Mouse (Mus musculus): Measurements from ENCODE around the gene Twist2. TPM values are rescaled to one million over a fixed set of nuclear protein-coding genes. Genes with fewer than 3 reads are reported as not detected.

Gene Twist2
- polyA plus RNA-seq, 1 experiment, result 1.4 TPM

DNA sequence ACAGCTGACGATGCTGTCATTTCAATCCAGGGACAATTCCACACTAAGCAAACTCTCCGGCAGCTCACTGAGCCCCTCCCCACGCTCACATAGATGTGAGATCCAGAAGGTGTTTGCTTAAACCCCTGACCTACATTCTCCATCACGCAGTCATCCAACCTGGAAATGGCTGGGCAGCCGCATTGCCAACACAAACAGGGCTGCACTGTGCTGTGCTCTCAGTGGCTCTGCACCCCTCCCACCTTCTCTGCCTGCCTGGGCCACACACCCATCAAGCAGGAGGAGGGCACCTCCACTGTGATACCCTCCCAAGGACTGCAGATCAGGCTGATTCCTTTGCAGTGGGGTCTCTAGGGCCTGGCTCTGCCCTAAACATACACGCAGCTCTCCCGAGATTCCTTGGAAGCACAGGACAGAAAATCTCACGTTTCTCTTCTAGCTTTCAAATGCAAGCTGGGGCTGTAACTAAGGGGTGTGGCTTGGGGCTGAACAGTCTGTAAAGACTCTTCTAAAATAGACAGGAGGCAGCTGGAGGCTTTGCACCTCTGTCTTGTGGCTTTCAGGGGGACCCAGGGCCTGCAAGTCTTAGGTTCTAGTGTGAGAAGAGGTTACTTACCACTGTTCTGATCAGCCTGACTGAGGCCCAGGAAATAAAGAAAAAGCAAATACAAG is 71.3 kb downstream of the Twist2 start:
- Histone ChIP-seq H3K4me1 (ENCODE audit: control insufficient read depth, insufficient read depth, insufficient read length) (no peaks in the 10 kb centered on the region), H3K27me3 (ENCODE audit: control insufficient read depth, insufficient read depth, low read length) (no peaks in the 10 kb centered on the region), H3K36me3 (ENCODE audit: control insufficient read depth, insufficient read depth, low read length) (no peaks in the 10 kb centered on the region), H3K4me3 (ENCODE audit: extremely low read depth, insufficient read depth, insufficient read length) (no peak overlapping the region), H3K27ac (ENCODE audit: insufficient read depth, low read length) (no peak overlapping the region)
- DNase-seq (ENCODE audit: low read depth in 1 of 2, low spot score in 2 of 2), result no peak
- WGBS, result 83% methylated on average over 8 of the region's 8 CpGs
- TF ChIP-seq POLR2A (IDR thresholded peaks at IDR 0.05; ENCODE audit: low read depth, low read length) (no peak), CTCF (IDR thresholded peaks at IDR 0.05; ENCODE audit: extremely low read depth, insufficient read depth, insufficient read length, insufficient replicate concordance) (no peak)

GRCm38 (mm10) chr1:91873572-91874285 is 72.5 kb downstream of the Twist2 start:
- no peaks in the 10 kb centered on the region for H3K36me3 ChIP-seq (ENCODE audit: control insufficient read depth, insufficient read depth, low read length)
- no peaks in the 10 kb centered on the region for H3K4me1 ChIP-seq (ENCODE audit: control insufficient read depth, insufficient read depth, insufficient read length)
- WGBS, result 81% methylated on average over 10 of the region's 10 CpGs
- no peak overlapping the region for H3K4me3 ChIP-seq (ENCODE audit: extremely low read depth, insufficient read depth, insufficient read length)
- H3K27ac ChIP-seq (ENCODE audit: insufficient read depth, low read length), result no peak overlapping the region
- H3K27me3 ChIP-seq (ENCODE audit: control insufficient read depth, insufficient read depth, low read length), result no peaks in the 10 kb centered on the region
- TF ChIP-seq POLR2A (IDR thresholded peaks at IDR 0.05; ENCODE audit: low read depth, low read length) (no peak), CTCF (IDR thresholded peaks at IDR 0.05; ENCODE audit: extremely low read depth, insufficient read depth, insufficient read length, insufficient replicate concordance) (no peak)
- no peak for DNase-seq (ENCODE audit: low read depth in 1 of 2, low spot score in 2 of 2)

DNA sequence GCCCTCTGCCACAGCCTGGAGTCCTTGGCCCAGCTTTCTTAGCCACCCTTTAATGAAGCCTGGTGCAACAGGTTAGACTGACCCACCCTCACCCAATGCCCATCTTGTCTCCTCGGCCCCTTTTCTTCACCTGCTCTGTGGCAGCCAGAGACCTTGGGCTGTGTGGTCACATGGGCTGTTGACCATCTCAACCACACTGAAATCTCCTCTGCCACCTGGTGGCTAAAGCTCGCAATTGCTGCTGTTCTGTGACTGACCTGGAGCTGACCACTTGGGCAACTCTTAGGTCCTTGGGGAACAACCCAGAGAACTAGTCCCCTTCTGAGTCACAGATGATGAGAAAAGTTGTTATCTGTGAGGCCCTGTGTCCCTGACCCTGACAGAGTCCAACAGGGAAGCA is 73.4 kb downstream of the Twist2 start:
- TF ChIP-seq POLR2A (IDR thresholded peaks at IDR 0.05; ENCODE audit: low read depth, low read length) (no peak), CTCF (IDR thresholded peaks at IDR 0.05; ENCODE audit: extremely low read depth, insufficient read depth, insufficient read length, insufficient replicate concordance) (peak; percentile 51; the same call in 1 of the 2 replicates)
- peak in 1 of 2 experiments; percentile 15 for DNase-seq (ENCODE audit: low read depth in 1 of 2, low spot score in 2 of 2)
- Histone ChIP-seq H3K4me1 (ENCODE audit: control insufficient read depth, insufficient read depth, insufficient read length) (no peaks in the 10 kb centered on the region), H3K36me3 (ENCODE audit: control insufficient read depth, insufficient read depth, low read length) (no peaks in the 10 kb centered on the region), H3K4me3 (ENCODE audit: extremely low read depth, insufficient read depth, insufficient read length) (no peak overlapping the region), H3K27ac (ENCODE audit: insufficient read depth, low read length) (no peak overlapping the region), H3K27me3 (ENCODE audit: control insufficient read depth, insufficient read depth, low read length) (no peaks in the 10 kb centered on the region)
- 22% methylated on average over 2 of the region's 2 CpGs for WGBS

- no peaks in the 10 kb centered on the region for H3K27me3 ChIP-seq (ENCODE audit: control insufficient read depth, insufficient read depth, low read length)
- DNase-seq (ENCODE audit: low read depth in 1 of 2, low spot score in 2 of 2), result no peak
- no peaks in the 10 kb centered on the region for H3K4me1 ChIP-seq (ENCODE audit: control insufficient read depth, insufficient read depth, insufficient read length)
- no peak overlapping the region for H3K27ac ChIP-seq (ENCODE audit: insufficient read depth, low read length)
- H3K36me3 ChIP-seq (ENCODE audit: control insufficient read depth, insufficient read depth, low read length), result no peaks in the 10 kb centered on the region
- no peak overlapping the region for H3K4me3 ChIP-seq (ENCODE audit: extremely low read depth, insufficient read depth, insufficient read length)
- no peak for TF ChIP-seq CTCF (IDR thresholded peaks at IDR 0.05; ENCODE audit: extremely low read depth, insufficient read depth, insufficient read length, insufficient replicate concordance)
- no peak for TF ChIP-seq POLR2A (IDR thresholded peaks at IDR 0.05; ENCODE audit: low read depth, low read length)
- WGBS, result 76% methylated on average over 7 of the region's 7 CpGs
Observed at GRCm38 (mm10) chr1:91875042-91875720, 73.9 kb downstream of the Twist2 start.

- Histone ChIP-seq H3K4me1 (ENCODE audit: control insufficient read depth, insufficient read depth, insufficient read length) (no peaks in the 10 kb centered on the region), H3K36me3 (ENCODE audit: control insufficient read depth, insufficient read depth, low read length) (no peaks in the 10 kb centered on the region), H3K4me3 (ENCODE audit: extremely low read depth, insufficient read depth, insufficient read length) (no peak overlapping the region), H3K27me3 (ENCODE audit: control insufficient read depth, insufficient read depth, low read length) (no peaks in the 10 kb centered on the region), H3K27ac (ENCODE audit: insufficient read depth, low read length) (no peak overlapping the region)
- 57% methylated on average over 5 of the region's 5 CpGs for whole genome bisulfite sequencing
- DNase-seq (ENCODE audit: low read depth in 1 of 2, low spot score in 2 of 2), result no peak
- TF ChIP-seq POLR2A (IDR thresholded peaks at IDR 0.05; ENCODE audit: low read depth, low read length), result no peak
- TF ChIP-seq CTCF (IDR thresholded peaks at IDR 0.05; ENCODE audit: extremely low read depth, insufficient read depth, insufficient read length, insufficient replicate concordance), result no peak
Observed at GRCm38 (mm10) chr1:91878696-91879095, 77.4 kb downstream of the Twist2 start.

- no peak for DNase-seq (ENCODE audit: low read depth in 1 of 2, low spot score in 2 of 2)
- H3K4me3 ChIP-seq (ENCODE audit: extremely low read depth, insufficient read depth, insufficient read length), result no peak overlapping the region
- H3K27ac ChIP-seq (ENCODE audit: insufficient read depth, low read length), result no peak overlapping the region
- no peaks in the 10 kb centered on the region for H3K27me3 ChIP-seq (ENCODE audit: control insufficient read depth, insufficient read depth, low read length)
- WGBS, result 83% methylated on average over 12 of the region's 12 CpGs
- H3K36me3 ChIP-seq (ENCODE audit: control insufficient read depth, insufficient read depth, low read length), result no peaks in the 10 kb centered on the region
- TF ChIP-seq CTCF (IDR thresholded peaks at IDR 0.05; ENCODE audit: extremely low read depth, insufficient read depth, insufficient read length, insufficient replicate concordance), result no peak
- no peak for TF ChIP-seq POLR2A (IDR thresholded peaks at IDR 0.05; ENCODE audit: low read depth, low read length)
- H3K4me1 ChIP-seq (ENCODE audit: control insufficient read depth, insufficient read depth, insufficient read length), result no peaks in the 10 kb centered on the region
Observed at GRCm38 (mm10) chr1:91880156-91880555, 78.9 kb downstream of the Twist2 start.
